Mouse (Mus musculus) liver, postnatal 0 days (tissue): ENCODE measurements around the gene Akirin2. TPM values are rescaled to one million over a fixed set of nuclear protein-coding genes. Genes with fewer than 3 reads are reported as not detected.

Source experiments
- ATAC-seq: fragments of 200-750 bp; cut with Nextera tagmentation; 2 replicates; pipeline ENCODE4 v1.8.0; 2017; ENCODE audit warnings: mild to moderate bottlenecking, moderate library complexity
- DNase-seq: peaks from one replicate; pipeline ENCODE4 v3.0.0-alpha.2; 2016
- H3K27ac ChIP-seq: fragments of 300-500 bp; sonication (generic); 2 replicates; pipeline ENCODE4 v1.5.1; 2014; ENCODE audit warnings: antibody characterized with exemption, moderate library complexity, mild to moderate bottlenecking, low read depth
- H3K27me3 ChIP-seq: fragments of 300-500 bp; sonication (generic); 2 replicates; pipeline ENCODE4 v1.6.1; 2014; ENCODE audit warnings: low read length, control low read depth, mixed read lengths; ENCODE audit not compliant: insufficient read depth
- H3K36me3 ChIP-seq: fragments of 300-500 bp; sonication (generic); replicated peaks from 2 replicates; pipeline ENCODE4 v1.6.1; 2014; ENCODE audit warnings: mild to moderate bottlenecking, control low read depth, low read length, moderate library complexity, mixed read lengths; ENCODE audit not compliant: insufficient read depth
- H3K4me1 ChIP-seq: fragments of 300-500 bp; sonication (generic); 2 replicates; pipeline ENCODE4 v1.6.1; 2014; ENCODE audit warnings: antibody characterized with exemption, mild to moderate bottlenecking, control low read depth; ENCODE audit not compliant: insufficient read depth
- H3K4me2 ChIP-seq: fragments of 300-500 bp; sonication (generic); 2 replicates; pipeline ENCODE4 v1.6.1; 2014; ENCODE audit warnings: low read depth, mild to moderate bottlenecking, low read length, moderate library complexity, mixed read lengths
- H3K4me3 ChIP-seq: fragments of 300-500 bp; sonication (generic); 2 replicates; pipeline ENCODE4 v1.5.1; 2014; ENCODE audit warnings: low read depth, low read length
- H3K9ac ChIP-seq: fragments of 300-500 bp; sonication (generic); replicated peaks from 2 replicates; pipeline ENCODE4 v1.6.1; 2014; ENCODE audit warnings: mild to moderate bottlenecking, moderate library complexity
- H3K9me3 ChIP-seq: fragments of 300-500 bp; sonication (generic); 2 replicates; pipeline ENCODE4 v1.6.1; 2016; ENCODE audit warnings: mild to moderate bottlenecking, control low read depth, low read length, mixed read lengths
- CTCF ChIP-seq: sonication (generic); IDR thresholded peaks from 2 replicates; pipeline ENCODE4 v1.5.1; 2016; ENCODE audit warnings: antibody characterized with exemption, low read depth
- EP300 ChIP-seq: IDR thresholded peaks from 2 replicates; pipeline ENCODE4 v1.6.1; 2016; ENCODE audit warnings: antibody characterized with exemption, low read depth, mild to moderate bottlenecking
- WGBS: fragments of 180-500 bp; shearing (Covaris S2); extraction: QIAGEN DNeasy Blood & Tissue Kit; methylation state at CpG from one replicate; pipeline ENCODE4 v1.1.7; 2014; ENCODE audit not compliant: insufficient replicate concordance; 5-methylcytosine and 5-hydroxymethylcytosine counted together
- polyA plus RNA-seq: library from polyadenylated mRNA; unstranded; fragments of >200 nt; fragmentation: Nextera tagmentation; extraction: Ambion mirVana; gene quantifications from 2 replicates; pipeline ENCODE4 v1.2.1, GENCODE M21; 2015

The Akirin2 gene
- polyA plus RNA-seq, 1 experiment from 2014 or later, result 21.0 TPM

DNA sequence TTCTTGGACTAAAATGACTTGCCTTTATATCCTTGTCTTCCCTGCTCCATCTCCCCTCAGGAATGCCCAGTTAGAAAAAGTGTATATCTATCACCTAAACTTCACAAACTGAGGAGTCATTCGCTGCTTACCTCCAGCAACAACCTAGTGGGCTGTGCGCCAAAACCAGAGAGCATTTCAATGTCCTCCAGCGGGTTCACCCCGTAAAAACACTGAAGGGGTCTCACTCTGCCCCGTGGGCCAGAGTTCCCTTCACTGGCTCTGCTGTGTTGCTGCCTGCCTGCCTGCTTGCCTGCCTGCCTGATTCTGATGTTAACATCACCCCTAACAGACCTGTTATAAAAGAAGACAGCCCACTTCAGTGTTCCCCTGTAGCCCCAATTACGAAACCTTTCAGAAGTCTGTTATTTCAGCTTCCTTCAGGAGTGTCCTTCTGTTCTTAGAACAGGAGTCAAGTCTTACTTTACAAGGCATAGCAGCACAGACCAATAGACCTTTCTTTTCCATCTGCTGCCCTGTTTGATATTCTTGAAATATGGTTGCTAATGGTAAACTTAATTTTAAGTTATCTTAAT is 62.9 kb downstream of the Akirin2 start:
- Histone ChIP-seq H3K4me2 (peak overlapping the region; percentile 96), H3K4me1 (peaks cover 25% of the 10 kb centered on the region), H3K9me3 (no peaks in the 10 kb centered on the region), H3K36me3 (peaks cover 5% of the 10 kb centered on the region; the same call in 1 of the 2 replicates), H3K9ac (peak overlapping the region; percentile 90), H3K27me3 (no peaks in the 10 kb centered on the region), H3K27ac (peak overlapping the region; percentile 93), H3K4me3 (peak overlapping the region; percentile 93)
- WGBS, result 37% methylated on average over 6 of the region's 6 CpGs
- DNase-seq (peak; percentile 55), ATAC-seq (no peak)
- TF ChIP-seq CTCF (no peak), EP300 (no peak)

DNA sequence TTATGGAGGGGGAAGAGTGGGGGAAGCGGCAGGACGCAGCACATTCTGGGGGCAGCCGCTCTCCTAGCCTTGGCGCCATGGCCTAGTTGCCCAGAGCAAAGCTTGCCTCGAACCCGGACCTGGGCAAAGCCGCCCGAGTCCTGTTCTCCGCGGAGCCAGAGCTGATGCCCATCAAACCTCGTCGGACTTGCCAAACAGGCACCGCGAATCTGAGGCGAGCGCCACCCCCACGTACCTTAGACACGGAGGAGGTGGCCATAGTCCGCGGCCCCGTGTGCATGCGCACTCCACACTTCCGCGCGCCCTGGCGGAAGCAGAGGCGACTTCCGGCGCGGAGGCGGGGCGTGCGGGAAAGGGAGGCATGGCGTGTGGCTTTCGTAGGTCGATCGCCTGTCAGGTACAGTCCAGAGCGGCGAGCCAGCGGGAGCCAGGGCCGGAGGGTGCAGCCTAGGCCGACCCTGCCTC is 63.9 kb downstream of the Akirin2 start, which contains the start of the genes Orc3 and Rars2:
Gene Orc3 (minus strand): TSS at position 315 of the 465 bp plus-strand sequence.
Gene Rars2 (plus strand): TSS at position 328 of the 465 bp plus-strand sequence.
- H3K36me3 ChIP-seq, result 0 out of 2 replicates have a peak, but pooled peaks cover 2% of the 10 kb centered on the region
- peak within 1 kb of the TSS; percentile 93 for H3K27ac ChIP-seq
- H3K4me1 ChIP-seq, result peaks cover 25% of the 10 kb centered on the region
- H3K9me3 ChIP-seq, result no peaks in the 10 kb centered on the region
- ATAC-seq, result peak; percentile 99
- peak within 1 kb of the TSS; percentile 93 for H3K4me3 ChIP-seq
- H3K9ac ChIP-seq, result peak within 1 kb of the TSS; percentile 90
- WGBS, result under 1% methylated on average over 42 of the region's 42 CpGs
- peak; percentile 95 for DNase-seq
- H3K27me3 ChIP-seq, result no peaks in the 10 kb centered on the region
- H3K4me2 ChIP-seq, result peak within 1 kb of the TSS; percentile 96
- TF ChIP-seq EP300 (no peak), CTCF (peak; percentile 47)

DNA sequence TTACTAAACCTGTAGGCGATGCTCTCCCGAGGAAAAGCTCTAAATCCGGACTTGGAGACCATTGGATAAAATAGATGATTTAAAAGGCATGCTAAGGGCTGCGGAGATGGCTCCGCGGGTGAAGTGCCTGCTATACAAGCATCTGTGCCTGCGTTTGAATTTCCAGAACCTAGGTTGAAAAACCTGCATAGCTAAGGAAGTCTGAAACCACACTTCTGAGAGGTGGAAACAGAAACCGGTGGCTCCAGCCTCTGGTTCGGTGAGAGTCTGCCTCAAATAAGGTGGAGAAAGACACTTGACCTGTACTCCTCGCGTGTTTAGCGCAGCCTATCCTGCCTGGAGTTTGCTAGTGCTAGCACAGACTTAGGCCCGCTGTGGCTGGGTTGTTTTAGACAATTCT is 64.6 kb downstream of the Akirin2 start:
- ATAC-seq, result no peak
- peak; percentile 31 for DNase-seq
- Histone ChIP-seq H3K9ac (peak overlapping the region; percentile 90), H3K27me3 (no peaks in the 10 kb centered on the region), H3K36me3 (no peaks in the 10 kb centered on the region), H3K9me3 (no peaks in the 10 kb centered on the region), H3K4me3 (peak overlapping the region; percentile 93), H3K4me1 (peaks cover 25% of the 10 kb centered on the region), H3K27ac (peak overlapping the region; percentile 93), H3K4me2 (peak overlapping the region; percentile 96)
- 1% methylated on average over 13 of the region's 13 CpGs for WGBS
- TF ChIP-seq EP300 (no peak), CTCF (no peak)

DNA sequence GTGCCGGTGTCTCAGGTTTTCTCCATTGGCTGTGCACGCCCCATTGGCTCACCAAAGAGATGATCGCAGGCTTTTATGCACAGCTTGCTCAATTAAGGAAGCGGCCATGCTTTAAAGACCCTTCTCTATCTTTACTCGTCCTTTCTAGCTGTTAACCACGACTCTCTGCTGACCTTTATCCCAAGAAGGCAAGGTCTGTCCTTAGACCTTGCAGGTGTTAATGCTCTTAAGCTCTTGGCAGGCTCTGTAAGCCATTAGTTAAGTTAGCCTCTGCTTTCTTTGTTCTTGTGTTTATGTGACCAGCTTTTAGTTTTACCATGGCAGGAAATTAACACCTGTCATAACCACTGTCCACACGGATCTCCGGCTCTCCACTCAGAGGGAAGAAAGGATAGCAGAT is 65.4 kb downstream of the Akirin2 start:
- Histone ChIP-seq H3K36me3 (no peaks in the 10 kb centered on the region), H3K9me3 (no peaks in the 10 kb centered on the region), H3K27me3 (no peaks in the 10 kb centered on the region), H3K27ac (no peak overlapping the region), H3K4me1 (peaks cover 25% of the 10 kb centered on the region), H3K4me3 (peak overlapping the region; percentile 93; the same call in 1 of the 2 replicates), H3K9ac (peak overlapping the region; percentile 90), H3K4me2 (peak overlapping the region; percentile 96)
- no peak for DNase-seq
- no peak for TF ChIP-seq EP300
- no peak for ATAC-seq
- WGBS, result 67% methylated on average over 8 of the region's 8 CpGs

Other genes starting within 250 kb of the Akirin2 start
- 23.1 and 23.3 TPM in 2 replicates for gene Orc3, start 64.0 kb downstream of the Akirin2 start, polyA plus RNA-seq
- 17.8 and 18.1 TPM in 2 replicates for gene Rars2, start 64.0 kb downstream of the Akirin2 start, polyA plus RNA-seq
- gene Slc35a1, start 136.5 kb downstream of the Akirin2 start, polyA plus RNA-seq, result 10.6 and 12.3 TPM in 2 replicates
- not detected in 2 replicates for gene Cfap206, start 179.3 kb downstream of the Akirin2 start, polyA plus RNA-seq
- not detected in 2 replicates for gene Gm136, start 205.3 kb downstream of the Akirin2 start, polyA plus RNA-seq
- 34.5 and 41.9 TPM in 2 replicates for gene Smim8, start 227.5 kb downstream of the Akirin2 start, polyA plus RNA-seq